Mouse (Mus musculus): ENCODE results near the gene Ggt6. TPM values are rescaled to one million over a fixed set of nuclear protein-coding genes. Genes with fewer than 3 reads are reported as not detected.

Ggt6 gene
- total RNA-seq (2015; ENCODE audit: low replicate concordance): not detected in 2 replicates
- not detected in 2 replicates for total RNA-seq (2017; ENCODE audit: low replicate concordance)

DNA sequence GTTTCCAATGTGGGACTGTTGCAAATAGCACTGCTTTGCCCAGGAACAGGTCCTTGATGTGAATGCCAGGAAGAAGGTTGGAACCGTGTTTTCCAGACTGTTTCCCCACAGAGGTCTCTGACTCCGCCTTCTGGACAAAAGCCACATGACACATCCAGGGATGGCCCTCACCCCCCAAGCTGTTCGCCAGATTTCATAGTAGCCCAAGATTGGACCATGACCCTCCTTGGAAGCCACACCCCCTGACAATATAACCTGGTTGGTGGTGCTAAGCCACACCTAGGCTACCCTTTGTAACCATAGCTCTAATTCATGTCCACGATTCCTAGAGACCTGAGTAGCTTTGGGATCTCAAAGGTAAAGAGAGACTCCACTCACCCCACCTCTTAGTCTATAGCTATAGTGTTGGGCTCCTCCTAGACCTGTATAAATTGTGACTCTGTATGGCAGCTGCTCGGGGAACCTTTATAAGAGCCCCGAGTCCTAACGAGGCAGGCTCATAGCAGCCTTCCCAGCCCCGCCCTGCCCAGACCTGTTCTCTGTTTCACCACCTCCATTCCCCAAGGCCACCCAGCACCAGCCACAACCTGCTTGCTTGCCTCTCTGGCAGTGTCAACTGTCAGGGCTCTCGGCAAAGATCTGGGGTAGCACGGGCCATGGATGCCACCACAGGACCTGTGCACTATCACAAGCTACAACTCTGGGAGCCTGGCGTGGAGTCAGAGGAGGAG, at the start of gene Ggt6:
TSS of gene Ggt6 (plus strand) at position 564 of the 731 bp plus-strand sequence.
- no peak for ATAC-seq (replicated peaks; ENCODE audit: low FRiP score, poor library complexity, severe bottlenecking)

DNA sequence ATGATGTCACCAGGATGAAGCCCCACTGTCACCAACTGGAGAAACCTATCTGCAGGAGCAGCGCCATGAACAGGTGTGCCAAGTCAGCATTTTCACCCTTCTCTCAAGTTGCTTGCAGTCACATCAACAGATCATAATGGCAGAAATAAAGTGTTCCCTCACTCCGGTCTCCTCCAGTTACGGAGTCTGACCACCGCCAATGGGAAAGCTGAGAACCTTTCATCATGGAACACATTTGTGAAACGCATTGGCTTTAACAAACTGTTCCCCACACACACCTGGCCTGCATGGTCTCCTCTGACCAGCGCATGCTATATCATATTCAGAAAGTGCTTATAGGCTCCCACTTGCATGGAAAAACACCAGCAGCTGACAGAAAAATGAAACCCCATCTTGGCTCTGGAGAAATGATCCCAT, 47.2 kb upstream of the Ggt6 start:
- ATAC-seq (replicated peaks; ENCODE audit: low FRiP score, poor library complexity, severe bottlenecking): no peak

DNA sequence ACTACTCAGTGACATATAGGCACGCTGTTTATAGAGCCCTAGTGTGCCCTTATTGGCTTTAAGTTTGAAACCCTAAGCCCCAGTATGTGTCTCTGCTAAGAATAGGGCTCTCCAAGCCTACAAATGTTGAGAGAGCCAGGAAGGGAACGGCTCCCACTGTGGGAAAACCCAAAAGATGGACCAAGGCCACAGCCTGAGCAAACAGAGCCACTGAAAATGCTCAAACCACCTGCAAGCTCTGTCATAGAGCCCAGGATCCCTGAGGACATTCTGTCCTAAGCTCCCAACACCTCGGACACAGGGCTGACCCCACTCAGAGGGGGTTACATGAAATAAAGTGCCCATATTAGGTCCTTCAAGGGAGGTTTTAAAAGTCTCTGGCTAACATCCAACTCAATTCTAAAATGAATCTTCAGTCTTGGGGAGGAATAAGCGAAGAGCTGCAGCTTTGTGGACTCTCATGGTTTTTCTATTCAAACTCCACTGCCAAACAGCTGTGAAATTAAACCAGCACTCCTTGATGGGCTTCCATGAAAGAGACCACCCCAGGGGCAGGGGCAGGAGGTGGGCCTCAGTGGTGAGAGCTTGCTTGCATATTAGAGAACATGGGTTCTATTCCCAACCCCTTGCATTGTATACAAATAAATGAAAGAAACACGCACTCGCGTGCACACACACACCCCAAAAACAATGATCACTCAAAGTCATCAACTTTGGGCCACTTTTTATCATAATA, 45.8 kb upstream of the Ggt6 start:
- ATAC-seq (replicated peaks; ENCODE audit: low FRiP score, poor library complexity, severe bottlenecking): no peak

DNA sequence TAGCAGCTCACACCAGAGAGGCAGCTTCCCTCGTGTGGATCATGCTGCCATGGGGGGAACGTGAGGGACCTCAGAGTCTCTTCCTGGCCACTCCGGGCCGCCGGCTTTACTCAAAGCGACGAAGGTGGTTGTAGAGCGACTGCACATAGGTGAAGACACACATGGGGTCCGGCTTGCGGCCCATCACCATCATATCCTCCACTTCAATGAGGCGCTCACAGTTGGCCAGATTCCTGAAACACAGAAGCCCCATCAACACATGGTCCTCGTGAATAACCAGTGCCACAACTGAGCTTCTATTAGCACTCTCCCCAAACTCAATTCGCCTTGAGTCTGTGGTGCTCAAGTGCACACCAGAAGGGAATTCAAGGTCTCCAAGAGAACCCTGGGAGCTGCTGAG, 44.1 kb upstream of the Ggt6 start:
- no peak for ATAC-seq (replicated peaks; ENCODE audit: low FRiP score, poor library complexity, severe bottlenecking)

DNA sequence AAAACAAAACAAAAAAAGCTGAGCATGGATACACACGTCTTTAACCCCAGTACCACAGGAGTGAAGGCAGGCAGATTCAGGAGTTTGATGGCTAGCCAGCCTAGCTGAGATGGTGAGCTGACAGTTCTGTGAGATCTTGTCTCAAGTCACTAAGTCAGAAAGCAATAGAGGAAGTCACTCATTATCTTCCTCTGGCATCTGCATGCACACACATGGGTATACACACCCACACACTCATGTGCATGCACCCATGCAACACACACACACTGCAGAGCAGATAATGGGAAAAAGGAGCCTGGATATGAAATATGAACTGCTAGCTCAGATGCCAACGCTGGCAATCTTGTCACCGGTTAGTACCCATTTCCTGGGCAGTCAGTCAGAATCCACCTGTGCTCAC, 42.1 kb upstream of the Ggt6 start:
- ATAC-seq (replicated peaks; ENCODE audit: low FRiP score, poor library complexity, severe bottlenecking): no peak

DNA sequence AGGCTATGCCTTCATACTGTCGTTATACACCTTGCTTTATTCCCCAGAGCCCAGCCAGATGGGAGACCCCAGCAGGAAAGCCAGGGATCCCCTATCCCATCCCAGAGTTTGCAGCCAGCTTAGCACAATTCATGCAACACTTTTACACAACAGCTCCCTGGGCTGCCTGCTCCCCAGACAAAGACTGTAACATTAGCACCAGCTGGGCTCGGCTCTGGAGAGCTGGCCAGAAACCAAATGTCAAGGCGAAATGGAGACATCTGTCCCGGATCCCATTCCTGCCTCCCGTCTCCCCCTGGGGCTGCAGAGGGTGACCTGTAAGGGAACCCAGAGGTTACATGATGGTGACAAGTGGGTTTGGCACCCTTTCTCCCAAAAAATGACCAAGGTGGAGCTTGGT, 41.7 kb upstream of the Ggt6 start:
- no peak for ATAC-seq (replicated peaks; ENCODE audit: low FRiP score, poor library complexity, severe bottlenecking)

DNA sequence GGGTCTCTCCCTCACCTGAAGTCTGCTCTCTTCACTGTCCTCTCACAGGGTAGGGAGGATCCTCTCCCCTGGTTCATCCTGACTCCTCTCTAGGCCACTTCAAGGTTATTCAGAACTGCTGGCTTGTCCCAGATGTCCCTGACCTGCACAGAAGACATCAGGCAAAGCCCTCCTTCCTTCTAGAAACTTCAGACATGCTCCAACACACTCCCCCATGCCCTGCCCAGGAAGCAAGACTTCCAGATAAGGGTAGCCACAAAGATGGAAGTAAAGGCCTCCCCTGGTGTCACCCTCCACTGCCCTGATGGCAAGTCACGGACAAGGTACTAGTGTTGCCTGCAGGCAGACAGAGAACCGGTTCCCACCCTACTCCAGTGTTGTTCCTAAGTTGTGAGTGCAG, 40.6 kb upstream of the Ggt6 start:
- no peak for ATAC-seq (replicated peaks; ENCODE audit: low FRiP score, poor library complexity, severe bottlenecking)

DNA sequence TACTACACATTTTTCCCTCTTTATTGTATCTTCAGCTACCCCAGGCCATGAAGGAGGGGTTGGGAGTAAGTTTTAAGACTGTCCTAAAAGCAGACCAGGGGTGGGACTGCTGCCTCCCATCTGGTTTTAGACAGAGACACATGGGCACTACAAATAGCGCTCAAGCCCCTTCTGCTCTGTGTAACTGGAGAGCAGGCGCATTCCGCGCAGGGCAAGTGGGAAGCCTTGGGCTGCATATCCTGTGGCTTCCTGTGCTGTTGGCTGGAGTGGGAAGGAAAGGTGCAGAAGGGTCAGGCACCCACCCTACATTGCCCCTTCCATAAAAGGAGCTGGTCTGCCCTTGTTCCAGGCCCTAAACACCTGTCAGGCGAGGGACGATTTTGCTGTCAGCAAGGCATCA, 39.7 kb upstream of the Ggt6 start:
- no peak for ATAC-seq (replicated peaks; ENCODE audit: low FRiP score, poor library complexity, severe bottlenecking)

DNA sequence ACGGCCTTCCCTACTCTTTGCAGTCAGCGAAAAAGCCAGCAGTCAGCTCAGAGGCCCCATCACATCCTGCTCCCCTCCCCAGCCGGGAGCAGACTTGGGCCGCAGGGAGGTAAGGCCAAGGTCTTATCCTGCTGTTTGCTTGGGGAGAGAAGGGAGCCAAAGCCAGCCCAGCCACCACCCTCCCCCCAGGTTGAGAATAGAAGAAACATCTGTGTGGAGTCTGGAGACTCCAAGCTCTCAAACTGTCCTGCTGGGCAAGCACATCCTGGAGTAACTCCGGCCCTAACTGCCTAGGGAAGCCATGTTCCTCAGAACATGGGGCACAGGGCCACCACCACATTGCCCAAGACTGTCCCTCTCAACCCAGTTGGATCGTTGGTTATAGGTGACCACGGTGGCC, 38.7 kb upstream of the Ggt6 start:
- no peak for ATAC-seq (replicated peaks; ENCODE audit: low FRiP score, poor library complexity, severe bottlenecking)

DNA sequence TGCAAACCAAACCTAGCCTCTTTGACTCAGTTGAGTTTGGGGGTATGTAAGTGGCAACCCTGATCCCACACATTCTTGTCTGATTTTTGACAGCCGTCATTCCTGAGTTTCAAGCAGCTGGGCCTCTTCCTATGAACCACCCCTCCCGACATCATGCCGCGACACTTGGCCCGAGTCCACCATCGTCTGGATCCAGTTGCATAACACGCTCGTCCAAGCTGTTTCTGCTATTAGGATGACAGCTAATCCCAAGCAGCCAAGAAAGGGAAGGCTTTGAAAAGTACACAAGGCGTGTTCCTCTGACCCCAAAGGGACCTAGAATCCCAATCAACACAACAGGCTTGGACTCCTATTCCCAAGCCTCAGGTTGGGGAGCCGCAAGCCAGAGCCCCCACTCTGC, 38.3 kb upstream of the Ggt6 start:
- no peak for ATAC-seq (replicated peaks; ENCODE audit: low FRiP score, poor library complexity, severe bottlenecking)

DNA sequence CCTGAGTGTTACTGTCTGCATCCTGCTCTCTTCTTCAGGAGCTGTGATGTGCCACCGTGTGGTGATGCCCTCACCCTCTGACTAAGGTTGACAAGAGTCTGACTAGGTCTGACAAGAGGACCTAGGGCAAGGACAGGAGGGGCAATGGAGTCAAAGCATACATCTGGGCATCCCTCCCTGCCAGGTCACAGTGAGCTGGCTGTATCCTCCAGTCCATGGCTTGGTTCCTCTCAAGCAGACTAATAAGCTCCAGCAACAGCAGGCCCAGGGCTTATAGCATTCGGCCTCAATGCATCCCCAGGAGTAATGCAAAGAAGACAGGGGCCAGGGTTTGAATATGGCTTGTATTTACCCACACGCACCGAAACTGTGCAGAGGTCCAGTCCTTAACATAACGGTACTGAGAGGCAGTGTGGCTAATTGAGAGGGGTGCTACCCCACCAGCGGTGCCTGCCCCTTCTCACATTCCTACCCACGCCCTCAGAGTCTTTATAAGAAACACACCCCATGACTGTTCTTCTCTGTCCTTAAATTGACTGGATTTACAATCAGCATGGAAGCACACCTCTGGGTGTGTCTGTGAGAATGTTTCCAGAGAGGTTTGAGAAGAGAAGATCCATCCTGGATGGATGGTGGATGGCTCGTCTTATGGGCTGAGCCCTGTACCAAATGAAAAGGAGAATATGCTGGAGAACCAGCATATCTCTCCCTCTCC, 37.4 kb upstream of the Ggt6 start:
- no peak for ATAC-seq (replicated peaks; ENCODE audit: low FRiP score, poor library complexity, severe bottlenecking)

DNA sequence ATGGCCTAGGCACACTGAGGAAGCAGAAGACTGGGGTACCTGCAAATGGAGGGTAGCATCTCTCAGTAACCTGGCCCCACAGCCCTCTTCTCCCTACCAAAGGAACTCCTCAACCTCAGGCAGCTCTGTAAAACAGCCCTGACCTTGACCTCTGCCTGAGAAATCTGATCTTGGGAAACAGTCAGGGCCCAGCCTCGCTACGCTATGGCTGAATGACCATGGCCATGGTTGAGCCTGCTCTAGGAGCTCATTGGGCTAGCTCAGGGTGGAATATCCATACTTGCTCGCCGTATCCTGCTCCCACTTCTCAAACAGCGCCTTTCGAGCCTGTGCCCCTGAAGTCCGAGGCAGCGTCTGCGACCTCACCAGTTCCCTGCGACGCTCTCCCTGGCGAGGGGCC, 34.3 kb upstream of the Ggt6 start:
- no peak for ATAC-seq (replicated peaks; ENCODE audit: low FRiP score, poor library complexity, severe bottlenecking)

DNA sequence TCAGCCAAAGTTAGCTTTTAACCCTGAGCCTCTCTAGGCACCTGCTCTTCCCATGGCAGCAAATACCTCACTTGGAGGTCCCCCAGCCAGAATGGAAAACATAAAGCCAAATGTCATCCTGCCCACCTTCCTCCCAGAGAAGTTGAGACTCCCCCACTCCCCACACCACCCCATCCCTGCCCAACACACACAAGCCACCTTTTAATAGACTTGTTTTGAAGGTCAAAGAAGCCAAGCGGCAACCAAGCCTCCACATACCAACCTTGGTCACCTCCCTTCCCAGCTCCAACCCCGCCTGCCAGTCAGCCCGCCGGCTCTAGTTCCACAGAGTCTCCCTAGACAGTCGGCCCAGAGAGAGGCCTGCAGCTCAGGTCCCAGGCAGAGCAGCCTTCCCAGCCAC, 33.3 kb upstream of the Ggt6 start:
- ATAC-seq (replicated peaks; ENCODE audit: low FRiP score, poor library complexity, severe bottlenecking): no peak

DNA sequence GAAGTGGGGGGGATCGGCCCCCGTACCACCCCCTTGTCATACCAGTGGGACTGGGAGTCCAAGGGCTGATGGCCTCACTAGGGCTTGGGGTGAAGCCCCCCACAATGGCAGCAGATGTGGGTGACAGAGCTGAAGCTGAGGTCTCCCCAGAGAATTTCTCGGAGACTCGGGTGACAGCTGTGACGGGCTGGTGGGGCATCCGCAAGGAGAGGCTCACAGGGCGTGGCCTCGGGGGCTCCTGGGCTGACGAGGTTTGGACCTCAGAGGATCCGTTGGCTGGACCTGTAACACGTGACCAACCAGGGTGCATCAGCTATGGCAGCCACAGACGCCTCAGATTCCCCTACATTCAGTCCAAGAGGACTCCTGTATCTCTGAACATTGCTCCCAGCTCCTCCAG, 32.4 kb upstream of the Ggt6 start:
- ATAC-seq (replicated peaks; ENCODE audit: low FRiP score, poor library complexity, severe bottlenecking): no peak

DNA sequence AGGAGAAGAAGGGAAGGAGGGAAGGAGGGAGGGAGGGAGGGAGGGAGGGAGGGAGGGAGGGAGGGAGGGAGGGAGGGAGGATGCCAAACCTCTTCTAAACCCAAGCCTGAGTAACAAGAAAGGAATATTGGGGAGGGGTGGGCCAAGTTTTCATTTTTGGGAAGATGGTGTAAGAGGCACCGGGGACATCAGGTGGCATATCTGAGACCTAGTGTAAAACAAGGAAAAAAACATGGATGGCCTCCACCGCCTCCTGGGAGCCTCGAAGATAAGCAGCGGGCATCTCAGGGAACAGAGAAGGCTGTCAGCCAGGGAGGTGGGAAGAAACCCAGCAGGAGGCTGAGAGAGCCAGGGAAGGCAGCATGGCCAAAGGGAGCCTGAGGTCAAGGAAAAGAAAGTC, 29.8 kb upstream of the Ggt6 start:
- no peak for ATAC-seq (replicated peaks; ENCODE audit: low FRiP score, poor library complexity, severe bottlenecking)

DNA sequence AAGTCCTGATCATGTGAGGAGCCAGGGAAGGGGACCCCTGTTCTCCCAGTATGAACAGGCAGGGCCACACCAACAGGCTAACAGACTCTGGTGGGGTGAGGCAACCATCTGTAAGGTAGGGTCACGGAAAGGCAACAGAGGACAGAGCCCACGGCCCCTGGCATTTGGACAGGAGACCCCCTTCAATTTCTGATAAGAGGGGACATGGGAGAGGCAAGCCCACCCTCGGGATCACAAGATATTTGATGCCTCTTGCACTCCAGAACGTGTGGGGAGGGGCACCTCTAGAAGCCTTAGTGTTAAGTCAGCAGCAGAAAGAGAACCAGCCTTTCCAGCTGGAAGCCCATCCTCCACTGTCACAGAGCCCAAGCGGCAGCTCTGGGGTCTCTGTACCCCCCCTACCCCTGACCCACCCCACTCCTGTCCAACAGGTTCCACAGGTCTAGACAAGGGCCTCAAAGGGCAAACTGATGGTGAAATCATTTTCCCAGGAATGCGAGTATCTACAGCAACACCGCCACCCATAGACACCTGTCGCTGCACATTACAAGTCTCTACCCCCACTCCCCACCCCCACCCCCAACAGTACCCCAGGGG, 29.1 kb upstream of the Ggt6 start:
- no peak for ATAC-seq (replicated peaks; ENCODE audit: low FRiP score, poor library complexity, severe bottlenecking)

DNA sequence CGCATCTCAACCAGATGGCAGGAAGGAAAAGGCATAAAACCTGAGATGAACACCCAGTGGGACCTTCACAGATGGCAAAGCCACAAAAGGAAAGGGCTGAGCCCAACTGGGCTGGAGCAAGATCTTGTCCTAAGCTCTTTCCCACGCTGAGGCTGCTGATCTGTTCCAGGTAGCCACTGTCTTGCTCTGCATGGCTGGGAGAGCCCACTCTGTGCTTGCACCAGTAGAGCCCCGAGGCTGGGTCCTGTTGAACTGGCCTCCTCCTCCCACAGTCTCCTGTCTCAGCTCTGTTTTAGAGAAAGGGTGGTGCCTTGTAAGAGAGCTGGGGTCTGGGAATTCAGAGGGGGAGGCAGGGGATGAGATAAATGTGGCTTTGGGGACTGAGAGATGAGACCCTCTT, 28.2 kb upstream of the Ggt6 start:
- ATAC-seq (replicated peaks; ENCODE audit: low FRiP score, poor library complexity, severe bottlenecking): no peak

DNA sequence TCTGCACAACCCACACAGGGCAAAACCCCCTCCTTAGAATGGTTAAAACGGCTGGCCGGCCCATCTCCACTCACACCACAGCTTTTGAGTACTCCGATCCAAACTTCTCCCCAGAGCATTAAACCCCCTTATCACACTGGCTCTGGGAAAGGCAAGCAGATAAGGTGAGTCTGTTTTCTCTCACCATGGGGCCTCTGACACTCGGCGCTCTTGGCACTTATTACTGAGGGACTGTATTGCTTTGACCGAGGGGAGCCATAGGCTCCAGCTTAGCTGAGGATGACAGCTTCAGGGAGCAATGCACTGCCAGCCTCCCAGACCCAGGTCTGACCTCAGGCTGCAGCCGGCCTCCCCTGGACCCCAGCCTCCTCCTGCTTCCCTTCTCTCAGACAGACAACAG, 27.8 kb upstream of the Ggt6 start:
- no peak for ATAC-seq (replicated peaks; ENCODE audit: low FRiP score, poor library complexity, severe bottlenecking)

DNA sequence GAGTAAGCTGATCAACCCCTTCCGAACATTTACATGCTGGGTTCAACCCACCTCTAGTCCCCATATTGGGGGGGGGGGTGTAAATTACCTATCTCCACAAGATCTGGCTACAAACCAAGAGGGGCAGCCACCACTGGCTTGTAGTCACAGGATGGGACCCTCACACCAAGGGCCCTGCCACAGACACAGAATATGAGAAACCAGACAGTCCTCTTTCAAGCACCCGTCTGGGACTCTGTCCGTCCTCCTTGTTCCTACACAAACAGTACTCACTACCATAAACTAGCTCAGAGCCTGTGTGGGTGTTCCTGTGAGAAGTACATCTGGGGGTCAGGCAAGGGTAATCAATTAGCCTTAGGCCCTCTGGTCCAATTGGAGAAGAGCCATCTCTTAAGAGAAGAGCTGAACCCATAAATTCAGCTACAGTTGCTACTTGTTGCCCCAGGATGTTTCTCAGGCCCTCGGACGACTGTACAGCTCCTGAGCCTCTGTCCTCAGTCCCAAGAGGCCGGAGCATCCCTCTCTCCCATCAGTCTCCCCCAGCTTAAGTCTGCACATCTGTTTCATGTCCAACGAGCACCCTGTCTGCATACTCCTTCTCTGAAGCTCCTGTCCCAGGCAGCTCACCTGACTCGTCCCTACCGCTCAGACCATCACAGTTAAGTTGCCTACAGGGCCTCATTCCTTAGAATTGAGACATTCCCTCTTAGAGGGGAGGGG, 26.7 kb upstream of the Ggt6 start:
- no peak for ATAC-seq (replicated peaks; ENCODE audit: low FRiP score, poor library complexity, severe bottlenecking)
